Mouse (Mus musculus) CD4-positive naive resting alpha-beta T cell, adult 76 days (primary cell): ENCODE results near the gene Magi2. TPM values are rescaled to one million over a fixed set of nuclear protein-coding genes. Genes with fewer than 3 reads are reported as not detected.

Experiments used
- total RNA-seq: library from RNA; stranded (reverse); gene quantifications from one replicate; pipeline ENCODE4 v1.2.4, GENCODE M21; 2023

Magi2 gene
- total RNA-seq = 1.2 TPM

GRCm38 (mm10) chr5:19226866-19227243 is at the start of gene Magi2:
TSS of gene Magi2 (plus strand) at chr5:19227036.

